Mouse (Mus musculus) limb, embryonic 14.5 days (tissue): Measurements from ENCODE around the gene Ice1. TPM values are rescaled to one million over a fixed set of nuclear protein-coding genes. Genes with fewer than 3 reads are reported as not detected.

Experiments used
- ATAC-seq: fragments of 200-750 bp; cut with Nextera tagmentation; 2 replicates; pipeline ENCODE4 v1.8.0; 2017; ENCODE audit warnings: low read depth, moderate number of reproducible peaks, moderate TSS enrichment; ENCODE audit not compliant: low FRiP score
- DNase-seq: peaks from one replicate; pipeline ENCODE4 v3.0.0-alpha.2; 2015; ENCODE audit warnings: low spot score
- H3K27ac ChIP-seq: fragments of 300-500 bp; sonication (generic); replicated peaks from 2 replicates; pipeline ENCODE4 v1.5.1; 2014; ENCODE audit warnings: low read depth, mild to moderate bottlenecking, low read length, moderate library complexity, mixed read lengths
- H3K27me3 ChIP-seq: fragments of 300-500 bp; sonication (generic); 2 replicates; pipeline ENCODE4 v1.6.1; 2014; ENCODE audit warnings: low read length, mixed read lengths; ENCODE audit not compliant: control insufficient read depth, insufficient read depth
- H3K36me3 ChIP-seq: fragments of 300-500 bp; sonication (generic); 2 replicates; pipeline ENCODE4 v1.6.1; 2014; ENCODE audit warnings: mild to moderate bottlenecking, low read length, moderate library complexity, mixed read lengths; ENCODE audit not compliant: control insufficient read depth, insufficient read depth
- H3K4me1 ChIP-seq: fragments of 300-500 bp; sonication (generic); 2 replicates; pipeline ENCODE4 v1.6.1; 2014; ENCODE audit warnings: antibody characterized with exemption, low read length, mixed read lengths; ENCODE audit not compliant: control insufficient read depth, insufficient read depth
- H3K4me2 ChIP-seq: fragments of 300-500 bp; sonication (generic); replicated peaks from 2 replicates; pipeline ENCODE4 v1.6.1; 2014; ENCODE audit warnings: low read depth, mild to moderate bottlenecking, low read length, moderate library complexity; ENCODE audit not compliant: severe bottlenecking
- H3K4me3 ChIP-seq: fragments of 300-500 bp; sonication (generic); replicated peaks from 2 replicates; pipeline ENCODE4 v1.5.1; 2014; ENCODE audit warnings: low read length
- H3K9ac ChIP-seq: fragments of 300-500 bp; sonication (generic); 2 replicates; pipeline ENCODE4 v1.6.1; 2014; ENCODE audit warnings: mild to moderate bottlenecking, low read depth, low read length, moderate library complexity; ENCODE audit not compliant: severe bottlenecking
- H3K9me3 ChIP-seq: fragments of 300-500 bp; sonication (generic); 2 replicates; pipeline ENCODE4 v1.6.1; 2016; ENCODE audit warnings: low read length; ENCODE audit not compliant: control insufficient read depth
- POLR2A ChIP-seq: fragments of 200-500 bp; IDR thresholded peaks from 2 replicates; pipeline ENCODE4 v1.8.0; 2012; ENCODE audit warnings: inconsistent platforms, mild to moderate bottlenecking, moderate library complexity, borderline replicate concordance; ENCODE audit not compliant: insufficient read depth, insufficient read length; ENCODE audit errors: extremely low read depth
- WGBS: fragments of 180-500 bp; shearing (Covaris S2); extraction: QIAGEN DNeasy Blood & Tissue Kit; methylation state at CpG from one replicate; pipeline ENCODE4 v1.1.7; 2014; 5-methylcytosine and 5-hydroxymethylcytosine counted together
- polyA plus RNA-seq, 2 experiments: library from polyadenylated mRNA; depleted of rRNA in 1 of 2; stranded (reverse) in 1 of 2; unstranded in 1 of 2; fragments of >200 nt; fragmentation: Nextera tagmentation in 1 of 2; extraction: Ambion mirVana in 1 of 2; gene quantifications; 2 replicates each; pipeline versions ENCODE4 v1.2.1 to v1.2.3; 2012 to 2014

The Ice1 gene
- polyA plus RNA-seq, 2 experiments = 40.7 to 64.4 TPM

- H3K4me2 ChIP-seq = no peak overlapping the region
- no peak for TF ChIP-seq POLR2A
- H3K9ac ChIP-seq = no peak overlapping the region
- no peak overlapping the region for H3K27ac ChIP-seq
- DNase-seq = peak; percentile 45
- H3K27me3 ChIP-seq = no peaks in the 10 kb centered on the region
- WGBS = 66% methylated on average over 3 of the region's 3 CpGs
- H3K4me3 ChIP-seq = no peak overlapping the region
- no peak for ATAC-seq
- H3K9me3 ChIP-seq = no peaks in the 10 kb centered on the region
- no peaks in the 10 kb centered on the region for H3K4me1 ChIP-seq
- H3K36me3 ChIP-seq = no peaks in the 10 kb centered on the region
Observed at GRCm38 (mm10) chr13:70650011-70650436, 12.6 kb upstream of the Ice1 start.

GRCm38 (mm10) chr13:70645968-70646505 is 8.6 kb upstream of the Ice1 start:
- TF ChIP-seq POLR2A = no peak
- no peaks in the 10 kb centered on the region for H3K36me3 ChIP-seq
- ATAC-seq = 0 out of 2 replicates have a peak, but pooled peaks have one; percentile 7
- H3K4me3 ChIP-seq = no peak overlapping the region
- no peak for DNase-seq
- H3K9me3 ChIP-seq = no peaks in the 10 kb centered on the region
- H3K4me2 ChIP-seq = no peak overlapping the region
- no peak overlapping the region for H3K9ac ChIP-seq
- WGBS = 63% methylated on average over 10 of the region's 10 CpGs
- H3K27ac ChIP-seq = no peak overlapping the region
- no peaks in the 10 kb centered on the region for H3K4me1 ChIP-seq
- H3K27me3 ChIP-seq = no peaks in the 10 kb centered on the region

GRCm38 (mm10) chr13:70644083-70644462 is 6.6 kb upstream of the Ice1 start:
- H3K9me3 ChIP-seq = no peaks in the 10 kb centered on the region
- no peak overlapping the region for H3K27ac ChIP-seq
- H3K4me2 ChIP-seq = no peak overlapping the region
- DNase-seq (no peak), ATAC-seq (no peak)
- no peak overlapping the region for H3K4me3 ChIP-seq
- no peaks in the 10 kb centered on the region for H3K36me3 ChIP-seq
- no peak overlapping the region for H3K9ac ChIP-seq
- TF ChIP-seq POLR2A = no peak
- 47% methylated on average over 3 of the region's 3 CpGs for WGBS
- no peaks in the 10 kb centered on the region for H3K27me3 ChIP-seq
- no peaks in the 10 kb centered on the region for H3K4me1 ChIP-seq

GRCm38 (mm10) chr13:70643408-70644082 is 6.1 kb upstream of the Ice1 start:
- DNase-seq = peak; percentile 78
- no peak for ATAC-seq
- no peaks in the 10 kb centered on the region for H3K4me1 ChIP-seq

GRCm38 (mm10) chr13:70641941-70642340 is 4.5 kb upstream of the Ice1 start:
- Histone ChIP-seq H3K9me3 (no peaks in the 10 kb centered on the region), H3K27me3 (no peaks in the 10 kb centered on the region), H3K36me3 (no peaks in the 10 kb centered on the region), H3K4me2 (no peak overlapping the region), H3K27ac (no peak overlapping the region), H3K9ac (no peak overlapping the region), H3K4me1 (no peaks in the 10 kb centered on the region), H3K4me3 (no peak overlapping the region)
- DNase-seq = no peak
- 60% methylated on average over 4 of the region's 4 CpGs for WGBS
- no peak for TF ChIP-seq POLR2A
- ATAC-seq = no peak

More at GRCm38 (mm10) chr13:70643408-70644082, 6.1 kb upstream of the Ice1 start:
- H3K27me3 ChIP-seq = no peaks in the 10 kb centered on the region
- no peak overlapping the region for H3K4me3 ChIP-seq
- no peak overlapping the region for H3K27ac ChIP-seq
- no peak overlapping the region for H3K4me2 ChIP-seq
- no peaks in the 10 kb centered on the region for H3K36me3 ChIP-seq
- no peak for TF ChIP-seq POLR2A
- H3K9ac ChIP-seq = no peak overlapping the region
- no peaks in the 10 kb centered on the region for H3K9me3 ChIP-seq
- 20% methylated on average over 10 of the region's 10 CpGs for WGBS
